Mouse (Mus musculus) megakaryocyte, embryonic 14.5 days (primary cell): ENCODE data around the gene C4b.

Source experiments
- FLI1 ChIP-seq: IDR thresholded peaks from 2 replicates; pipeline ENCODE4 v1.6.1; 2012; ENCODE audit warnings: low read length, inconsistent platforms, mixed read lengths
- GATA1 ChIP-seq: IDR thresholded peaks from 3 replicates; pipeline ENCODE4 v1.6.1; 2012; ENCODE audit warnings: mixed read lengths, low read length, inconsistent platforms, borderline replicate concordance

DNA sequence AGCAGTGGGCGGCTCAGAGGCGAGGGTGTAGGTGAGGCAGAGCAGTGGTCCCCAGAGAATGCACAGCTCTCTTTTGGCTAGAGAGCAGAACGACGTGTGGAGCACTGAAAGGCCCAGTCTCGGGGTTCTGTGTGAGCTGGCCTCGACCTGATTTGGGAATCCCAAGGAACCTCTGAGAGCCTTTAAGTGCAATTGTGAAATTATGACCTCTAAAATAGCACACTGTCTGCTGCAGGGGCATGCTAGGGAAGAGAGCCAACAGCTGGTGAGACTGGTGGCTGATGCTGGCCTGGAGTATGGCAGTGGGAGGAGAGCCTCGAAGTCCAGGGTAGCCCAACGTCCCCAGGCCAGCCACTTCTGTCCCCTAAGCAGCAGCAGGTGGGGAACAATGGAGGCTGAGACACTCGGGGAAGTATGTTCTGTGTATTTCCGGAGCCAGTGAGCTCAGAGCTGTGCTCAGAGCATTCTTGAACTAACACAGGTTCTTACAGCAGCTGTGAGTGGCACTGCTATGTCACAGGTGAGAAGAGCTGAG, 59.9 kb downstream of the C4b start:
- TF ChIP-seq GATA1 (no peak), FLI1 (no peak)
